Mouse (Mus musculus): ENCODE measurements at regions not wholly inside any gene's neighbourhood (a gene's known extent, or its start where the extent isn't known, plus 50 kb on each side); places are given as distances from the start of the nearest gene placed in this dataset.

DNA sequence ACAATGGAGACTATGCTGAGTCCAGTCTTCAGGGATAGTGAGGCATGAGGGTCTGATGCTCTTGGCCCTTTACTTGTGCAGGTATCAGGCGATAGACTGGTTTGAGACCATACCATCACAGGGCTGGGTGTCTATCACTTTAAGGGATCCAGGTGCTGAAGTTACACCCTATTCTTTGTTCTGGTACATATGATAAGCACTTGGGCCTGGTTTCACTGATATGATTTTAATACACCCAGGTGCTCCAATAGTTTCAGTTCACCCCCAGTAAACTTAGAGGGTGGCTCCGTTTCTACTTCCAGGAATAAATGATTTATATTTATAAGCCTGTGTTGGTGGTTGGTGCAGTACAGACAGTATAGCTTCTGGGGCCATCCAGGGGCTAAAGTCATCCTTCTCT lies 173.0 kb upstream of the Nrip1 start:
- TF ChIP-seq CTCF (IDR thresholded peaks at IDR 0.05; ENCODE audit: borderline replicate concordance, extremely low read depth, insufficient read depth, insufficient read length): no peak
- no peak for TF ChIP-seq POLR2A (IDR thresholded peaks at IDR 0.05; ENCODE audit: borderline replicate concordance, extremely low read depth, insufficient read depth, insufficient read length, poor library complexity, severe bottlenecking)

All from brain, embryonic 14.5 days (tissue).